Mouse (Mus musculus): Measurements from ENCODE around the gene Akr1c19.

DNA sequence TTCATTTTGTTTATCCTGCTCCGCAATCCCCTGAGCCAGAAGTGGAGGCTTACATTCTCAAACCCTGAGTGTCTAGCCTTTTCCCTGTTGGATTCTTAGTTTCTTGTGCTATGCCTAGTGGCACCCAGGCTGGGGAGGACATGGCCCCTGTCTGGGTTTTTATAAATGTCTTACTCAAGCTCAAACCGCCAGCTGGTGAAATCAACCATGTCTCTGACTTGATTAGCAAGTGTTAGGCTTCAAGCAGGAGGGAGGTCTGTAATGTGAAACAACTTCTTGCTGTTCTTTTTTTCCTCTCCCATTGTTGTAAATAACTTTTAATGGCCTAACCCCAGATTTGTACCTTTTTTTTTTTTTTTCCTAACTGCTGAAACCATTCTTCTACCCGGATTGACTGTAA lies 20.8 kb downstream of the Akr1c19 start:
- TF ChIP-seq CTCF (IDR thresholded peaks at IDR 0.05; ENCODE audit: control insufficient read depth, insufficient read depth, low read length): no peak
- TF ChIP-seq POLR2A (IDR thresholded peaks at IDR 0.05; ENCODE audit: borderline replicate concordance, control insufficient read depth, low read depth, low read length): no peak

All from bone marrow, adult 2 months (tissue).